Mouse (Mus musculus) urinary bladder, postnatal 14 days (tissue): Measurements from ENCODE around the gene Procr.
A peak's percentile ranks its signal among the peaks of the same experiment; 100 is the strongest.

Experiments
- DNase-seq: peaks from one replicate; pipeline ENCODE4 v3.0.0; 2021; ENCODE audit warnings: low spot score

The Procr gene

DNA sequence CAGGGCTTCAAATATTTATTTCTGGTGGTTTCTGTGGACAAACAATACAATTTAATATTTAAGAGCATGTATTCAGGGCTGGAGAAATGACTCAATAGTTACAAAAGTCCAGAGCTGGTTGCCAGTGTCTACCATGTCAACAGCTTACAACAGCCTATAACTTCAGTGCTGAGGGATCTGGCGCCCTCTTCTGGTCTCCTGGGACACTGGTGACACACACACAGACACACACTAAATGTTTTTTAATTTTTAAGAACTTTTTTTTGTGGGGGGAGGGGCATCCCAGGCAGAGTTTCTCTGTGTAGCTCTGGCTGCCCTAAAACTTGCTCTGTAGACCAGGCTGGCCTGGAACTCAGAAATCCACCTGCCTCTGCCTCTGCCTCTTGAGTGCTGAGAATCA lies 4.8 kb downstream of the Procr start:
- DNase-seq, result peak; percentile 63

DNA sequence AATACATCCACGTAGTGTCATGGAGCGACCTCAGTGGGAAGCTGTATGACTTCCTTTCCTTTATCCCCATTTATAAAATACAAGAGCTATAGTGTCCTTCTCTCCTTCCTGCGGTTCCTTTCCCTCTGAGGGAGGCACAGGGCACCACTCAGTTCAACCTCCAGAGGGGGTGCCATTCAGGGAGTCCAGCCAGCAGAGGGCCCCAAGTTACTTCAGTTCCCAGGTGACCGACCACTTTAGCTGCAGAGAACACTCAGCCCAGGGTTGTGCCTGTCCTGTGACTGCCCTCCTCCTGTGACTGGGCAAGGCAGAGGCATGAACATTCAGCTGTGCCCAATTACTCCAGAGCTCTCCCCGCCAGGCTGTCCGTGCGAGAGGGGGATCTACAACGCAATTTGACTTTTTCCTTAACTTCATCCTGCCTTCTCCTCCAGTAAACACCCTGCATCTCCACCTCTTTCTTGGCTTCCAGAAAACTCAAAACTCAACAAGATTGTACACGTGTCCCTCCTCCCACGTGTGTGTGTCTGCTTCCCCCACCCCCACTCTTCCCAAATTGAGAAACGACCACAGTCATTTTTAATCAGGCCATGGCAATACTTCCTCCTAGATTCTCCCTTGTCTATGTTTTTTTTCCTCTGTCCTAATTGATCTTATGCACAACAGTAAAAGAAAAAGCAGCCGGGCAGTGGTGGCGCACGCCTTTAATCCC lies 6.1 kb downstream of the Procr start:
- no peak for DNase-seq

DNA sequence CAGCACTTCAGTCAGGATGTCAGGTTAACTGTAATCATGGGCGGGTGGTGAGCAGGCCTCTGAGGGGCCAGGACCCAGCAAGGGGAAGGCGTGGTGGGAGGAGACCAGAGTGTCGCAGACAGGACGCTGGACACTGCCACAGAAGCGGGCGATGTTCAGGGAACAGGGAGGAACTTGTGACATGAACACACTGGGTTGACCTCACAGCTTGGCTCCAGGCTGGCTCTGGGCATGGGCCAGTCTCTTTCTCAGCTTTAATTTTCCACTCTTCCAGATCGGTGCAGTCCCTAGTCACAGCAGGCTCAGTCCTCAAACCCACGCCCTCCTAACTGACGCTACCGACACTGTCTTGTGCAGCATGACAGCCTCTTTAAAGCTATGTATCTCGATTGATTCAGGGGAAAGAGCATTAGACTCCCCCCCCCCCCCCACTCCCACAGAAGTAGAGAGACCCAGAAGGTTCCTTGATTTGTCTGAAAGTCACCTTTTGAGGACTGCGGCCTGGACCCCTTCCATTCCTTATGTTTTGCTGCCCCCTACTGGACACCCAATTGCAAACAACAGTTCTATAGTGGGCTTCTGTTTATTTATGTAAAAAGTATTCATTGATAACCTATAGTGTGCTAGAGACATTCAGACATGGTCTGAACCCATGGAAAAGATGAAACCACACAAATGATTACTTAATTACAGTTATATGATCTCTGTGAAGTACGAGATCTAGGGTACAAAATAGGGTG lies 13.9 kb downstream of the Procr start:
- DNase-seq, result peak; percentile 71

DNA sequence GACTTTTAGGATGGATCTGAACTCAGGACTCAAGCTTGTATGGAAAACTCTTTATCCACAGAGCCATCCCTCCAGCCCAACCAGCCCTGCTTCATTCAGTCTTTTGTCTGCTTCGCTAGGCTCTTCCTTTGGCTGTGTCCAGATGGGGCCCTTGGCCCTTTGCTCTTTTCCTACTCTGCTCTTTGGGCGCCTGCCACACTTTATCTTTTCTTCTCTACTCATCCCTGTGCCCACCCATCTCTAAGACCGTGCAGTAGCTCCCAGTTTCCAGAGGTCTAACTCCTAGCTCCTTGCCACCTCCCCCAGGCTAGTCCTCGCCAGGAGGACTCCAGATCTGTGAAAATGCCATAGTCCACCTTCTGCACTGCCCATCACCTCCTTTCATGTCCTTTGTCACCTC lies 22.7 kb downstream of the Procr start:
- DNase-seq, result no peak

DNA sequence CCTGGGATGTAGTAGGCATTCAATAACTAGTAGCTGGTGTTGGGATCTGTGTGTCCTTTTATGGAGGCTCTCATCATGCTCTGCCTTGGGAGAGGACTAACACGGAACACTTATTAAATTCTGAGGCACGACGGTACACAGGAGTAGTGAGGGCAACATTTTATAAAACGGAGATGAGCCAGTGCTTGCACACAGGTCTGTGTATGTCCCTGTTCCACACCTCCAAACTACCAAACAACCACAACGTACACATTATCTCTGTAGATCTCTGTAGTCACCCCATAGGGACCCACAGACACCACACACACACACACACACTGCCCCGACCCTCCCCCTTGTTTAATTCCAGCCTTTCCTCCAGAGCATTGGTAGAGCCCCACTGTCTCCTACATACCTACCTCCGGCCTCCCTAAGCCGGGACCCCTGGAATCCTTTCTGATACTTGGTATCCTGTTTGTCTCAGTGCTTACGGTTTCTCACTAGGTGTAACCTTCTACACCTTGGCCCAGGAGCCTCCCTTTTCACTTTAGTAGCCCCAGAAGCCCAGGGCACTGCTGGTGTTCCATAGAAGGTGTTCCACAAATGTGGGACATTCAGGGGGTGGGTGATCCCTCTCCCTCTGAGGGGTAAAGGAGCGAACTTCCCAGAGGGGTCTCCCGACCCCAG lies 23.5 kb downstream of the Procr start:
- no peak for DNase-seq

DNA sequence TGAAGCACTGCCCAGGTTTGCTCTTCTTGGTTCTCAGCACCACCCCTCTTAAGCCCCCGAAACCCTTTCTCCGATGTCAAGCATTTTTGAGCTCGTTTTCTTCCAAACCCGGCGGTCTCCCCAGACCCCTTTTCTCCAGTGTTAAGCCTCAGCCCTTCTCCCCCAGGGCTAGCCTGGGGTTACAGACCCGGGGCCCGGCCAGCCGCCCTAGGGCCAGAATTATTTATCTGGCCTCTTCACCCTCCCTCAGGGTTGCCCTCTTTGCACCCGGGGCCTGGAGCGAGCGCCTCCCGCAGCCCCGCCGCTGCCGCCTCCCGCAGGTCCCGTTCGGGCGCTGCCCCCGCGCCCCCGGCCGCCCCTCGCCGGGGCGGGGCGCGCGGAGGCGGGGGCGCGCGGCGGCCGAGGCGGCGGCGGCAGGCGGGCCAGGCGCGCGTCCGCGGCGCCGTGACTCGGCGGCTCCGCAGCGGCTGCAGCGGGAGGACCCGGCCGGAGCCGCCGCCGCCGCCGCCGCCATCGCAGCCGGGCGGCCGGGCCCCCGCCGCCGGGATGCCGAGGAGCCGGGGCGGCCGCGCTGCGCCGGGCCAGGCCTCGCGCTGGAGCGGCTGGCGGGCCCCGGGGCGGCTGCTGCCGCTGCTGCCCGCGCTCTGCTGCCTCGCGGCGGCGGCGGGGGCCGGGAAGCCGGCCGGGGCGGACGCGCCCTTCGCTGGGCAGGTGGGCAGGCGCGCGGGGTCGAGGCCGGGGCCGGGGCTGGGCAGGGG lies 24.2 kb downstream of the Procr start, which contains the start of gene Mmp24:
Mmp24 (plus strand) TSS at position 416 of the 758 bp plus-strand sequence.
- no peak for DNase-seq

DNA sequence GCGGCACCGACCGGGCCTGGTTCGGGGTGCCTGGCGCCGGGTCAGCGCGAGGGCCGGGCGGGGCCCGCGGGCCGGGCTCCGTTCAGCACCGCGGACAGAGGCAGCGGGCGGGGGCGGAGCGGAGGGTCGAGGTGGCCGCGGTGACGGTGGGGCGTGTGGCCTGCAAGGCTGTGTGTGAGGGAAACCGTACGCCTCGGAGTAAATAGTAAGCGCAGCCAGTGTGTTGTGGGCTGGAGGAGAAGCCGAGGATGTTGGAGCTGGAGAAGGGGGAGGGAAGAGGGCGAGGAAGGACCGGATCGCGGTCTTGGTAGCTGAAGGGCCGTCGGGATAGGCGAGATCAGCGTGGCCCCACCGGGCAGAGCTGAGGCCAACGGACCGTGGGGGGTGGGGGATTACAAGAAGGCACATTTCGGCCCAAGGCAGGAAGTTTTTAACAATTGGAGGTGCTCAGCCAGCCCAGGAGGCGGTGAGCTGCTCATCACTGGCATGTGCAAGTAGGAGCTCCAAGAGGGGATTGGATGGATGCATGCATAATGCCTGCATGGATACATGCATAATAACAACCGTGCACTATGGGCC lies 24.9 kb downstream of the Procr start:
- DNase-seq, result peak; percentile 54

DNA sequence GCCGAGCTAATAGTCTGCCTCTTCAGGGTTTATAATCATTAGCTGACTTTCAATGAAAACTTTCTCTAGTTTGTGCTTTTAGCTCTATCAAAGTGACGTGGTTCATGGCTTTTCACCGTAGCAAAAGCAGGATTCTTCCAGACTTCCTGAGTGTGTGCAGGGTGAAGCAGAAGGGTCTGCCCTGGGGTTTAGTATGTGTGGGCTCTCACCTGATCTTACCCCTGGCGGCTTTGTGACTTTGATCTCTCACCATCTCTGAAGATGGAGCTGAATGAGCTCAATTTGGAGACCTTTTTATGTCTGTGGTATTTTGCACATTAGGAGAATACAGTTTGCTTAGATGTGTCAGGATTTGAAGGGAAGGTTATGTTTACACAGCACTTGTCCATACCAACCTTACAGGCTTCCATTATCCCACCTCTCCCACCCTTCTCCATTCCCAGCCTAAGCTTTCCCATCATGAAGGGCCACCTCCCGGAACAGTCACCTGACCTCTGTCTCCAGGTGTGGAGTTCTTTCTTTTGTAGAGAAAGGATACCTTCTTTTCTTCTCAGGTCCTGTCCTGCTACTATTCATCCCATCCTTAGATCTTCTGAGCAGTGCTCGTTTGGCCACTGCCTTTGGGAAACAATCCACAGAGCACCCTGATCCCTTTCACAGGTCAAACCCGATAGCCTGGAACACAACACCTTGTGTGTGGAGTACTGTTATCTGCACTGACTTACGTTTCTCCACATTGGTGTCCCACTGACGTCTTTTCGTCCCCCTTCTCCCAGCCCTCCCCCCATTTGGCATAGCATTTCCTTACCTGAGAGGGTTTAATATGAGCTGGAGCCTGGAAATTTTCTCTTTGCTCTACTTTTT lies 26.1 kb downstream of the Procr start:
- no peak for DNase-seq

DNA sequence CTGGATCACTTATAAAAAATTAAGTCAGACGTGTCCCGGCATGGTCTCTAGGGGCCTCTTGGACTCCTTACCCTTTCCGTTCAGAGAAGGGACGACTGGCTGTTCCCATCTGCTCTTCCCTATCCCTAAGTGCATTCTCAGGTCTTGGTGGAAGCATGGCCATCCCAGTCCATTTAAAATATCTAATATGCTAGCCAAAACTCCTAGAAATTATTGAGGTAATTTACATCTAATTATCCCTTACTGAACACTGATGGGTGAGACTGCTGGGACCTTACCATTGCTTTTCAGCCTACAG lies 26.7 kb downstream of the Procr start:
- DNase-seq, result no peak

DNA sequence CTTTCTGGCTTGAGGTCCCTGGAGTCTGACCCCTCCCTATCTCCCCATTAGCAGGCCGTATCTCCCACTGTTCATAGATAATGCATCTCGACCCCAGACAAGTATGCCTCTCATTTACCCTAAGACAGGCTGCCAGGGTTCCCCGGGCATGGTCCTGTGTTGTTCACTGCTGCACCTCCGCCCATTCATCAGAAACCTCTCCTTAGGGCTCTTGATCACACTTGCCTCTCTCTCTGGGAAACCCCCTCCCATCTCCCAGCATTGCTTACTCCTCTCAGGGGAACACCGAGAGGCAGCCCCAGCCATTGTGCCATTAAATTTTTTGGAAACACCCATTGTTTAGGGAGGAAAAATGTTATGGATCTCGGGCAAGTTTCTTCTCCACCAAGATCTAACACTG lies 27.1 kb downstream of the Procr start:
- no peak for DNase-seq

DNA sequence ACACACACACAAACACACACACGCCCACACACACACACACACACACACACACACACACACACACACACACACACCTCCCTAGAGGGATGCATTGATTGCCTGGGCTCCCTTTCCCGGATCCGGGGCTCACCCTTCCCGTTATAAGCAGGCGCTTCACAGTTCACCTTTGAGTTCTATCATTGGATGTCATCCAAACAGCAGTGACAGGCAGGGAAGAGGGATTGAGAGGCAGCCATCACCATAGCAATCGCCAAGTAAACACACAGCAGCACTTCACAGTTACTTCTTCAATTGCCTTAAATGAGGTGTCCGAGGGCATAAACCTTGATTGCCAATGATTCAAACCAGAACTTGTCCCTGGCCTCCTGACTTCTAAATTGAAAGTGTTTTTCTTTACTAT lies 28.1 kb downstream of the Procr start:
- no peak for DNase-seq

DNA sequence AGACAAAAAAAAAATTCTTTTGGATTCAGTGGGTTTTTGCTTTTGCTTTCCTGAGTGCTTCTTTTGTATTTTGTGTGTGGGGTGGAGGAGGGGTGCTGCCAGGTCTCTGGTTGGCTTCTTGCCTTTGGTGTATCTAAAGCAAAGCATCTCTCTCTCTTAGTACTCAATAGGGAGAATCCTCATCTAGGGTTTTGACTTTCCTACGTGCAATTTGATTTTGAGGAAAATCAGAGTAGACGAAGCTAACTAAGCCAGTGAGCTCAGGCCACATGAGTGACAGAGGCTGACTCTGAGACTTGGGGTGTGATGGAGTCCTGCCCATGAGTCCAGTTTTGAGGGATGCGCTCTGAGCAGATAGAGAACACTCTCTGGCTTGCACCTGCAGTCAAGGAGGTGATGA lies 28.6 kb downstream of the Procr start:
- DNase-seq, result no peak

DNA sequence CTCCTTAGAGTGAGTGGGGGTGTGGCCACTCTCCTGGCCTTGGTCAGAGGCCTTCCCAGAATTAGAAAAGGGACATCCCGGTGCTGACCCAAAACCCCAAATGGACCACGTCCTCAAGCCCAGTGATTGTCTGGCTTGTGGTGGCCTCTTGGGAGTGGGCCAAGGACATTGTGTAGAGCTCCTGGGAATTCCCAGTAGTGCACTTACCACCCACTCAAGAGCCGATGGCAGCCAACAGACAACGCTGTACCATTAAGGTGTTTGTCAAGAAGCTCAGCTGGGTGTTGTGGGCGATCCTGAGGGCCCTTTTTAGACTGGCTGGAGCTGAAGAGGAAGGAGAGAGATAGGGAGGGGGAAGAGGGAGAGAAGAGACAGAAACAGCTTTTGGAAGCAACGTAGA lies 33.6 kb downstream of the Procr start:
- DNase-seq, result no peak

DNA sequence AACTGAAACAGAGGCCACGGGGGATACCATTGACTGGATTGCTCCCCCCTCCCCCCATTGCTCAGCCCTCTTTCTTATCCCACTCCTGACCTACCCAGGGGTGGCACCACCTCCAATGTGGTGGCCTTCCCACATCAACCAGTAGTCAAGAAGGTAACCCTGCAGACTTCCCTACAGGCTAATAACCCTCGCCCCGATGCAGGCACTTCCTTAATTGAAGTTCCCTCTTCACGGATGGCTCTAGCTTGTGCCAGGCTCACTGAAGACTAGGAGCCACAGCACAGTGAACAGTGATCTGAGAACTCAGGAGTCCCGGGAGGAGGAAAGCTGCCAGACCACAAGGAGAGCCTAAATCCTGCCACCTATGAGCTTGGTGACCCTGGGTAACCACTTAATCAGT lies 36.0 kb downstream of the Procr start:
- no peak for DNase-seq

DNA sequence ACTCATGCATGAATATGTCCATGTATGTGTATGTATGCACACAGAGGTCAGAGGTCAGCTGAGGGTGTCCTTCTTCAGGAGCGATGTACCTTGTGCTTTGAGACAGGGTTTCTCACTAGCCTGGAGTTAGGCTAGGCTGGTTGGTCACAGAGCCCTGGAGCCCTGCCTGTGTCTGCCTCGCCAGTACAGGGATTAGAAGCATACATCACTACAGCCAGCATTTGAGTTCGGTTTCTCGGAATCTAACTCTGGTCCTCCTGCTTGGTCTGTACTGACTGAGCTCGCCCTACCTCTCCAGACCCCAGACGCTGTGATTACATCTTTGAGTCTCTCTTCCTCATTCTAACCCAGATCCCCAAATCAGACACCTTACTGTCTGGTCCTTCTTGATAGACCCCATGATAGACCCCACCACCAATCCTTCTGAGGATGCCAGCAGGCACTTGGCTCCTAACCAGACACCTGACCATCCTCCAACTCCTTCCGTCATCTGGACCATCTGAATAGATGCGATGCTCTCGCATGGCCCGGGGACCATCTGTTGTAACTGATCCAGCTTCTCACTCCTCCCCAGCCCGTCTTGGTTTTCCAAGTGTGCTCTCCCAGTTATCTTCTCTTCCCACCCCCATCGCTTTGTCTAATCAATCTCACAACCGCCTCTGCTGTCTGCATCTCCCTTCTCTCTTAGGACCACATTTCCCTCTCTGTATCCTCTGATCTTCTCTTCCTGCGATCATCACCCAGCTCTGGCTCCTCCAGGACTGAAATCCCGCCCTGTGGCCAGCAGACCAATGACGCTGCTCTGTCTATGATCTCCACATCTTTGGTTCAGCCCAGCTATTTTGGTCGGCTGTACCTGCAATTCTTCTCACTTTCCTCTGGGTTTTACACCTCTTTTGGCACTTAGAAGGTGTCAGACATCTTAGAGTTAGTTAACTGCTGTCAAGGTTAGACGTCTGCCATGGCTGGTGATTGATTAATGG lies 37.3 kb downstream of the Procr start:
- DNase-seq, result no peak

DNA sequence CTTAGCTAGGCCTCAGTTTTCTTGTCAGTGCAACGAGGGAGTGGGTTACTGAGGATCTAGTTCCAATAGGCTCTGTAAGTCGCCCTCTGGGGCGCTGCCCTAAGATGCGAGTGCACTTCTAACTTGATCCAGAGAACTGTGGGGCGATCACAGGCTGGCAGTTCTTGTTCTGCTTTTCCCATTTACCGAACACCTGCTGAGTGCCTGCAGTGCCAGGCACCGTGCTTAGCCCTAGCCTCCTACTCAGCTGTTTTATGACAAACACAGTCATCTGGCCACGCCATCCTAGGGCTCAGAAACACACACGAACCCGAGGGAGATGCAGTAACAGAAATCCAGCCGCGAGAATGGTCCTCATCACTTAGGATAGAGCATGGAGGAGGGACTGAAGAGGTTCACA lies 42.0 kb downstream of the Procr start:
- DNase-seq, result no peak

DNA sequence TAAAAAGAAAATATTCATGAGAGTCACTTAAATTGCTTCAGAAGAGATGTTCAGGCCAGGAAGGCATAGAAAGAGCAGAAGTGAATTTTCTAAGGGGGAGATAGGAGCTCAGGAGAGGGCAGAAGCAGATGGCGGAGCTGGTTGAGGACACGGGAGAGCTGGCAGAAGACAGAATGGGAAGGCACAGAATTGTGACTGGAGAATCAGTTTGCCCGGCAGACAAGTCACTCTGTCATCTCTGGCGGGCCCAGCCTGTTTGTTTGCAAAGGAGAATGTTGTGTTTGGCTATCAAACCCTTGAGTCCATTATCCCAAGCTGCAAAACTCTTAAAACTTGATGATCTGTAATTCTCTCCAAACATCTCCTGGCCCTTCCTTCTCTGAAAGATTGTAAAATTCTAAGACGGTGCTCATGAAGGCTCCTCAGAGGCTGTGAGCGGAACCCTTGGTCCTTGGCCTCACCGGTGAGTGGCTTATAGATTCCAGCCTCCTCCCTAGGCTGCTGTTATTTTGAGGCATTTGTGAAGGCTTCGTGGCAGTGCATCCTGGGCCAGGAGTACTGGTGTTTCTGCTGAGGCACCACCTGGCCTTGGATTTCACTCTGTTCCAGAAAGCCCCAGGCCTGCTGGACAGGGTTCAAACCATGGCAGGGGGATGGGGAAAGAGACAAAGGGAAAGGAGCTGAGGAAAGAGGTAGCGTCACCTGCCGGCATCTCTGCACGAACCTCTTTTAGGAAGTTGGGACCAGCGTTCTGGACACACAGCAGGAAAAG lies 43.9 kb downstream of the Procr start:
- no peak for DNase-seq

DNA sequence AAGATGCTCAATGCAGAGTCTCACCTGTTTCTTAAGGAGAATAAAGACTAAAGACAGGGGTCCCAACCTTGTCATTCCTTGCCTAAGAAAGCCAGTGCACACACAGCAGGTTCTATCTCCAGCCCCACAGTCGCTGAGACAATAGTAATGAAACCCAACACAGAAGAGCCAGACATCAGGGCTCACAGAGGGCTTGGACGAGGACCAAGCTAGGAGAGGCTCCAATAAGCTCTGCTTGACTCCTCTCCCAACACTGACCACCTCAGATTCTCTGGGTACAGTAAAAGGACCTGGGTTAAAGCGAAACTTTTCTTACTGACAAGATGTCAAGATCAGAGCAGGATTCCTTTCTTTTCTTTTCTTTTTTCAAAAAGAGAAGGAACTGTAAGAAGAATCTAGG lies 47.7 kb downstream of the Procr start:
- DNase-seq, result no peak

DNA sequence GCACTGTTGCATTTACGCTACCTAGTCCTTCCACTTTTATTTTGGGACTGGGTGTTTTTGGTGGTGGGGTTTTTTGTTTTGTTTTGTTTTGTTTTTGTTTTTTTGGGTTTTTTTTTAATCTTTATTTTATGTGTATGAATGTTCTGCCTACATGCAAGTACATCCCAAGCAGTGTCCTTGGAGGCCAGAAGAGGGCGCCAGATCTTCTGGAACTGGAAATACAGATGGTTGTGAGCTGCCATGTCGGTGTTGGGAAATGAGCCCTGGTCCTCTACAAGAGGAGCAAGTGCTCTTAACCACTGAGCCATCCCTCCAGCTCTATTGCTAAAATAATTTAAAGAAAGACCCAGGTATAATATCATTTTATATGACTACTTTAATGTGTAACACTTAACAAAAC lies 51.8 kb downstream of the Procr start:
- no peak for DNase-seq
